Mouse (Mus musculus) R1 (cell line): ENCODE results near the gene Ranbp9.

Experiments
- DNase-seq: peaks from one replicate; pipeline ENCODE4 v3.0.0-alpha.2; 2018; ENCODE audit warnings: low read depth, low spot score

The Ranbp9 gene

GRCm38 (mm10) chr13:43480957-43481858, at the start of gene Ranbp9:
Ranbp9 (minus strand) TSS chr13:43481282.
- DNase-seq: peak; percentile 64

- DNase-seq: no peak
Measured at GRCm38 (mm10) chr13:43530129-43530831, 49.2 kb upstream of the Ranbp9 start.

GRCm38 (mm10) chr13:43526289-43526688, 45.2 kb upstream of the Ranbp9 start:
- DNase-seq: peak; percentile 68

GRCm38 (mm10) chr13:43525363-43526134, 44.5 kb upstream of the Ranbp9 start:
- no peak for DNase-seq

- DNase-seq: no peak
Measured at GRCm38 (mm10) chr13:43524491-43525362, 43.6 kb upstream of the Ranbp9 start.

GRCm38 (mm10) chr13:43523906-43524480, 42.9 kb upstream of the Ranbp9 start:
- no peak for DNase-seq

- no peak for DNase-seq
Measured at GRCm38 (mm10) chr13:43521940-43522339, 40.9 kb upstream of the Ranbp9 start.

- DNase-seq: no peak
Measured at GRCm38 (mm10) chr13:43519251-43519650, 38.2 kb upstream of the Ranbp9 start.

- no peak for DNase-seq
Measured at GRCm38 (mm10) chr13:43517371-43517770, 36.3 kb upstream of the Ranbp9 start.

GRCm38 (mm10) chr13:43516931-43517330, 35.8 kb upstream of the Ranbp9 start:
- DNase-seq: no peak

- no peak for DNase-seq
Measured at GRCm38 (mm10) chr13:43516119-43516518, 35.0 kb upstream of the Ranbp9 start.

GRCm38 (mm10) chr13:43514950-43515358, 33.9 kb upstream of the Ranbp9 start:
- peak; percentile 91 for DNase-seq

GRCm38 (mm10) chr13:43512736-43513135, 31.7 kb upstream of the Ranbp9 start:
- peak; percentile 66 for DNase-seq

GRCm38 (mm10) chr13:43505798-43506197, 24.7 kb upstream of the Ranbp9 start:
- DNase-seq: no peak

- DNase-seq: peak; percentile 71
Measured at GRCm38 (mm10) chr13:43503395-43503850, 22.3 kb upstream of the Ranbp9 start.

- DNase-seq: peak; percentile 90
Measured at GRCm38 (mm10) chr13:43501601-43502000, 20.5 kb upstream of the Ranbp9 start.

- no peak for DNase-seq
Measured at GRCm38 (mm10) chr13:43500483-43500850, 19.4 kb upstream of the Ranbp9 start.

GRCm38 (mm10) chr13:43499731-43500482, 18.8 kb upstream of the Ranbp9 start:
- peak; percentile 80 for DNase-seq

- DNase-seq: no peak
Measured at GRCm38 (mm10) chr13:43498849-43499248, 17.8 kb upstream of the Ranbp9 start.

GRCm38 (mm10) chr13:43497769-43498168, 16.7 kb upstream of the Ranbp9 start:
- DNase-seq: peak; percentile 34
